Mouse (Mus musculus) right cerebral cortex, postnatal 36 days (tissue): ENCODE data around the gene Medag.

ENCODE experiments used
- DNase-seq, 2 experiments: peaks; one replicate each; pipeline ENCODE4 v3.0.0; 2022; ENCODE audit warnings: low spot score in 2 of 2, mixed read lengths in 1 of 2

The Medag gene

GRCm38 (mm10) chr5:149428810-149429255, 17.3 kb downstream of the Medag start:
- DNase-seq, result no peak

GRCm38 (mm10) chr5:149429541-149429940, 18.0 kb downstream of the Medag start:
- no peak for DNase-seq

GRCm38 (mm10) chr5:149430943-149431342, 19.4 kb downstream of the Medag start:
- DNase-seq, result no peak

- DNase-seq, result no peak
Observed at GRCm38 (mm10) chr5:149433618-149434017, 22.1 kb downstream of the Medag start.

- DNase-seq, result no peak
Observed at GRCm38 (mm10) chr5:149434141-149434690, 22.7 kb downstream of the Medag start.

GRCm38 (mm10) chr5:149436541-149436940, 25.0 kb downstream of the Medag start:
- DNase-seq, result no peak

- DNase-seq, result no peak
Observed at GRCm38 (mm10) chr5:149437150-149437549, 25.6 kb downstream of the Medag start.

GRCm38 (mm10) chr5:149439531-149440179, 28.1 kb downstream of the Medag start, which contains the start of gene Tex26:
TSS of gene Tex26 (plus strand) at chr5:149439660.
- peak; percentile 47 to 51 for DNase-seq

GRCm38 (mm10) chr5:149440180-149440573, 28.6 kb downstream of the Medag start:
- DNase-seq, result peak; percentile 65 to 73

- DNase-seq, result no peak
Observed at GRCm38 (mm10) chr5:149441646-149442276, 30.2 kb downstream of the Medag start.

GRCm38 (mm10) chr5:149442277-149442660, 30.7 kb downstream of the Medag start:
- DNase-seq, result no peak

GRCm38 (mm10) chr5:149444451-149444850, 32.9 kb downstream of the Medag start:
- DNase-seq, result no peak

GRCm38 (mm10) chr5:149446495-149446894, 34.9 kb downstream of the Medag start:
- DNase-seq, result no peak

- DNase-seq, result no peak
Observed at GRCm38 (mm10) chr5:149447733-149448132, 36.2 kb downstream of the Medag start.

- DNase-seq, result no peak
Observed at GRCm38 (mm10) chr5:149449406-149449805, 37.9 kb downstream of the Medag start.

GRCm38 (mm10) chr5:149451209-149451681, 39.7 kb downstream of the Medag start:
- DNase-seq, result peak; percentile 30 to 58

GRCm38 (mm10) chr5:149454281-149454680, 42.7 kb downstream of the Medag start:
- peak; percentile 41 to 46 for DNase-seq

GRCm38 (mm10) chr5:149456544-149456943, 45.0 kb downstream of the Medag start:
- no peak for DNase-seq

- DNase-seq, result no peak
Observed at GRCm38 (mm10) chr5:149462071-149462470, 50.5 kb downstream of the Medag start.

GRCm38 (mm10) chr5:149465305-149465704, 53.8 kb downstream of the Medag start:
- no peak for DNase-seq

GRCm38 (mm10) chr5:149474142-149474541, 62.6 kb downstream of the Medag start:
- DNase-seq, result no peak

GRCm38 (mm10) chr5:149474701-149475468, 63.3 kb downstream of the Medag start:
- no peak for DNase-seq
